Mouse (Mus musculus) spleen, adult 2 months (tissue): ENCODE measurements around the gene Tesk1.

ENCODE experiments used
- CTCF ChIP-seq: fragments of 200-500 bp; IDR thresholded peaks from 2 replicates; pipeline ENCODE4 v1.5.1; 2011; ENCODE audit warnings: mild to moderate bottlenecking, inconsistent platforms; ENCODE audit not compliant: insufficient read depth, insufficient read length, insufficient replicate concordance; ENCODE audit errors: extremely low read depth
- POLR2A ChIP-seq: fragments of 200-500 bp; IDR thresholded peaks from 2 replicates; pipeline ENCODE4 v1.6.1; 2011; ENCODE audit warnings: low read depth, low read length, inconsistent platforms

DNA sequence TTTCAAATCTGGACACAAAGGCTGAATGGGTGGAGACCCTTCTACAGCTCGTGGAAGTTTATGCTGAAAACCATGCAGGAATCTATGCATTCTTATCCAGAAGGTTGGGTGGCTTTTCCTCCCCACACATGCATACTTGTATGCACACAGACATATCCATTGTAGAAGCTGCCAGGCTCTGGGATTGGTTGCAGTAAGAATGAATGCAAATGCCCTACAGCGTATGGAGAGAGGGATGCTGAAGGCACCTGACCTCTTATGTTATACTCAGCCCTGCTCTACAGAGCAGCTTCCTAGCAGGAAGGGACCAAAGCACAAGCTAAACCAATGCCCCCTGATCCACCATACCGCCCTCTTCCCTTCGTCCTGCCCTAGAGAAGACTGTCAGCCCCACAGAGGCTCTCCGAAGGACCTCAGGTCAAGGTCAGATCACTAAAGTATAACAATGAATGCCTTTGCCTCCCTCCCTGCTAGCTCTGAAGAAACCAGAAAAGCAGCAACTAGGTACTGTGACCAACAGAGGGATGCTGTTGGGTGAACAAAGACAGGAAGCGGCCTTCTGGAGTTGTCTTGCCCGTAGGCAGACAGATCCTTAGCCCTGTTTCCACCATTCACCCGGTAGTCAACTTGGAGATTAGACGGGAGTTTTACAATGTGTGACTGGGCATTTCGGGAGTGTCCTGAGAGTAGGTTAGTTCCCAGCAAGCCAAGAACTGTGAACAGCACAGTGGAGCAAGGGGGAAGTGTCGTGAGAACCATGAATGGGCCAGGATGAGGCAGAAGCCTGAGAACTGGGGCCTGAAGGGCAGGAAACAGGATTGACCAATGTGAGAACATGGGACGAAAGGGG, 34.4 kb upstream of the Tesk1 start:
- TF ChIP-seq POLR2A = no peak
- TF ChIP-seq CTCF = no peak
